Mouse (Mus musculus) gastrocnemius, postnatal 25 days (tissue): ENCODE measurements around the gene Slc2a5. TPM values are rescaled to one million over a fixed set of nuclear protein-coding genes. Genes with fewer than 3 reads are reported as not detected.

Experiments
- DNase-seq: peaks from one replicate; pipeline ENCODE4 v3.0.0; 2022
- total RNA-seq, 2 experiments: library from RNA; stranded (reverse); gene quantifications; 1 replicate in 1 of 2; 2 replicates in 1 of 2; pipeline ENCODE4 v1.2.3; 2021

Gene Slc2a5
- total RNA-seq, 2 experiments from 2014 or later, result 0.54 TPM; not detected in 1

DNA sequence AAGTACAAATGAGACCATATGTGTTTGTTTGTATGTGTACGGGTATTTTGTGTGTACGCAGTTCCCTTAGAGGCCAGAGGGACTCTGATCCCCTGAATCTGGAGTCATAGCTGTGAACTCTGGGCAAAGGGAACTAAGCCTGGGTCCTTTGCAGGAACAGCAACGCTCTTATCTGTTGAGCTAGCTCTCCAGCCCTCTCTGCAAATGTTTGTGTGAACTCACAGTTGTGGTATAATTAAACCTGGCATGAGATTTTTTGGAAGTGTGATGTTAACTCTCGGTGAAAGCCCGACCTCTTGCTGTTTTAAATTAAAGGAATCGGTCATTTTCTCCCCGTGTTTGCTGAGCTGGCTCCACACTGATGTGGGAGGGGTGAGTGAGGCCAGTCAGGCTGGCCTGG, 13.4 kb upstream of the Slc2a5 start:
- no peak for DNase-seq

DNA sequence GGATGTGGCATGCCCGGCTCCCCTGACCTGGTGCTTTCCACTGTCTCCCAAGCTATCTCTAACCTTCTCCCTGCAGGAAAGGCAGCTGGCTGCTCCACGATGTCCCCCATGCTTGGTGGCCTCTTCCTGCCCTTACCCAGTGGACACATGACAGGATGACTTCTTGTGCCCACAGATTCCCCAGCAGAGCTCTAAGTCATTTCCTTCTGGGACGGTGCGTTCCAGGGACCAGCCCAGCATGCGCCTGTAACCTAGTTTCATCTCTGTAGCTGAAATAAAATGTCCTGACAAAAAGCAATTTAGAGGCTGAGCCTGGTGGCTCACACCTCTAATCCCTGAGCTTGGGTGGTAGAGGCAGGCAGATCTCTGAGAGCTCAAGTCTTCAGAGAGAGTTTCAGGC, 12.4 kb upstream of the Slc2a5 start:
- no peak for DNase-seq

GRCm38 (mm10) chr4:150109636-150110035, 9.4 kb upstream of the Slc2a5 start:
- no peak for DNase-seq

- DNase-seq, result no peak
Observed at GRCm38 (mm10) chr4:150110373-150110772, 8.7 kb upstream of the Slc2a5 start.

DNA sequence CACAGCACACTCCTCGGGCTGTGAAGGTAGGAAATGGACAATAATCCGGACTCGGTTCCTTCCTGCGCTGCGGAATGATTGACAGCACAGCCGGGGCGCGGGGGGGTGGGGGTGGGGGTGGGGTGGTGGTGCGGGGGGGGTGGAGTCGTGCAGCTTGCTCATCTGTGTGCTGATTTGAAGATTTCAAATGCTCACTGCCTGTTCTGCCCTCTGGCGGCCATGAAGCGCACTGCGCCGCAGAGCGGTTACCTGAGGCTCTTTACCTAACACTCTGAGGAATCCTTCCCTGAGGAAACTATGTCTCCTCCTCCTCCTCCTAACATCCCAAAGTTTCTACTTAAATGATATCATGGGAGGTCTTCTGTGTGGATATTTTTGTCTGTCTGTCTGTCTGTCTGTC, 6.2 kb upstream of the Slc2a5 start:
- peak; percentile 42 for DNase-seq

DNA sequence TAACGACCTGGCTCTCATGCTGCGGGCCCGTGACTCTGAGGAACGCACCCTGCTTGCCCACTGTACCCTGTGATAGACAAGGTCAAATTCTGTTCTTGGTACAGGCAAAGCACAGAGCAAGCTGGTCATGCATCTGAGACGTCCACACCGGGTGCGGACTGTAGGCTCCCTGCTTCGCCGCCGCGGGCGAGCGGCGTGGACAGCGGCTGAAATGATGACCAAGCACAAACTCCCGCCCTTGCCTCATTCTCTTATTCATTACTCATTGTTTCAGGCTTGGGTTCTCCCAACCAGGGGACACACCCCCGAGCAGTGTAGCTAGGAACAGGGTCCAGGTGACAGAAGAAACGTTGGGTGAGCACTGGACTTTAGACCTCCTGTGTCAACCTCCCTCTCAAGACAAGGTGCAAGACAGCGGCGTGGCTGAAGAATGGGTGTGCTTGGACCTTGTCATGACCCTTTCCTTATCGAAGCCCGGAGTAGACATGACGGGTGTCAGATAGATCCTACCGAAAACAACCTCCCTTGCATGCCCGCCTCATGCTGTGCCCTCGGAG, 4.5 kb upstream of the Slc2a5 start:
- DNase-seq, result no peak

GRCm38 (mm10) chr4:150117311-150117710, 1.8 kb upstream of the Slc2a5 start:
- no peak for DNase-seq

GRCm38 (mm10) chr4:150118163-150118562, 920 bp upstream of the Slc2a5 start:
- no peak for DNase-seq

- DNase-seq, result no peak
Observed at GRCm38 (mm10) chr4:150119640-150120039, 557 bp downstream of the Slc2a5 start.

DNA sequence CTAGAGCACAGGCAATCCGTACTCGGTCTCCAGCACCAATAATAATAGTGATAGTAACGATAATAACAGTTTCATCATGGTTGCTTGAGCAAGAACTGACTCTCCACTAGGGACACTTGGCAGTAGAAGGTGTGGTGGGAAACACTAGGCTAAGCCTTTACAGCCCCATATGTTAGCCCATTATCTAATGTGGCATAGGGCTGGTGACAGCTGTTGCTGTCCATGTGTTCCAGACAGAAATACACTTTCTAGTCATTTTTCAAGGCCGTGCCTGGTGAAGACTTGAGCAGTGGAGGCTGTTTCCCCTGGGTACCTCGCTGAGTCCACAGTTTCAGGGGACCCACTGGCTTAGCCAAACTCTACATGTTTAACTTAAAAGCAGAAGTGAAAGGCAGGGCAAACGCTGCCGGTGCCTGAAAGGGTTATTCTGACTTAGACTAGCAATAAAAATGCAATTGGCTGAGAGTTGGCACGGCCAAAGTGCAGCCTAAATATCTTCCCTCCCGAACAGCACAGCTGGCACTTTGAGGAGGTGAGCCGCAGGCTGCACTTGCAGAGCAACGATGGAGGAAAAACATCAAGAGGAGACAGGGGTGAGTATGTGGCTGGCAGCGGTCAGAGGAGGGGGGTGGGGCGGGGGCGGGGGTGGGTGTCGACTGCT, 1.2 kb downstream of the Slc2a5 start:
- no peak for DNase-seq

DNA sequence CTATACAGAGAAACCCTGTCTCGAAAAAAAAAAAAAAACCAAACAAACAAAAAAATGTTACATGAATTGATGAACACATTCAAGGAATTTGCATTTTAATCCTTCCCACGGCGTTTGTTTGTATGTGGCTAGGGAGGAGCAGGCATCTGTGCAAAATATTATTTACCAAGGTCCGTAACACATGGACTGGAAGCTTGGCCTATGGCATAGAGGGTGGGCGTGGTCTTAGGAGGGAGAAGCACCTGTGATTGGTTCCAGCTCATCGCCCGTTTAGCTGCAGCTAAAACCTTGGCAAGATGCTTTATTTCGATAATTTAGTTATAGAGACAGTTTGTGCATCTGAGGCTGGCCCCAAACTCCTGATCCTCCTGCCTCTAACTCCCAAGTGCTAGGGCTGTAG, 2.3 kb downstream of the Slc2a5 start:
- no peak for DNase-seq

GRCm38 (mm10) chr4:150122476-150122875, 3.4 kb downstream of the Slc2a5 start:
- DNase-seq, result peak; percentile 58

- no peak for DNase-seq
Observed at GRCm38 (mm10) chr4:150126373-150126772, 7.3 kb downstream of the Slc2a5 start.

DNA sequence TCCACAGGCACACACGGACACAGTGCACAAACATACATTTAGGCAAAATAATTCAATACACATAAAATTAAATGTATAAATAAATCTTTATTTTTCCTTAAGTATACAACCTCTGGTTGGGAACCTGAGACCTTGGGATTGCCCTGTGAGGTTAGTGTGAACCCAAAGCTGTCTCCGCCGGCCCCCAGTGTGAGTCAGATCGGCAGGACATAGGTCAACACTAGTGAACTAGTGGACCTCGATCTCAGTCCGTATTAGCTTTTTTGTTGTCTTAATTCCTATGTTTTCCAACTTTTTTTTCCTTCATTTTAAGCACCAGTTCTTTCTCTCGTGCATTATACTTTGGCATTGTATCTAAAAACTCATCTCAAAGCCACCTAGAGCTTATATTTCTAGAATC, 8.8 kb downstream of the Slc2a5 start:
- no peak for DNase-seq

- no peak for DNase-seq
Observed at GRCm38 (mm10) chr4:150128571-150128970, 9.5 kb downstream of the Slc2a5 start.

- DNase-seq, result no peak
Observed at GRCm38 (mm10) chr4:150130661-150131060, 11.6 kb downstream of the Slc2a5 start.

DNA sequence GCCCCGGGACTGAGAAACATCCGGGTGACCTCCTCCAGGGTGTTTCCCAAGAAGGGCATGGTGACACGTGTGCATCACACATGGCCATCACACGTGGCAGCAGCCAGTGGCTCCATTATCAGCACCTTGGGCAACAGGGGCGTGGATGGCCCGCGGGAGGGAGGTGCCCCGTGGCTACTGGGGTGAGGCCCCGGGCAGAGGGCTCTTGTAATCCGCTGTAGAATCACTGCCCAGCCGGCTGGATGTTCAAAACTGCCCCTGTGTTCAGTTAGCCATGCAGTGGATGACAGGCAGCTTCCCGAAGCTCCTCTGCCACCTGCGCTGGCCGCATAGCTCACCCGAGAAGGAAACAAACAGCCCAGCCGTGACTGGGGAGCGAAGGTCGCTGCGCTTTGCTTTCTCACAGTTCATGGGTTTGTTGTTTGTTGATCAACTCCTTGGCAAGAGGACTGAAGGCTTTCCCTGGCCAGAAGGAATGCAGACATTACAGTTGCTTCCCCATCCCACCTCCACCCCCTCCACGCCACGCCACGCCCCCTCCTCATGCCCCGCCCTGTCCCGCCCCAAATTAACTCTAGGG, 13.7 kb downstream of the Slc2a5 start:
- no peak for DNase-seq

DNA sequence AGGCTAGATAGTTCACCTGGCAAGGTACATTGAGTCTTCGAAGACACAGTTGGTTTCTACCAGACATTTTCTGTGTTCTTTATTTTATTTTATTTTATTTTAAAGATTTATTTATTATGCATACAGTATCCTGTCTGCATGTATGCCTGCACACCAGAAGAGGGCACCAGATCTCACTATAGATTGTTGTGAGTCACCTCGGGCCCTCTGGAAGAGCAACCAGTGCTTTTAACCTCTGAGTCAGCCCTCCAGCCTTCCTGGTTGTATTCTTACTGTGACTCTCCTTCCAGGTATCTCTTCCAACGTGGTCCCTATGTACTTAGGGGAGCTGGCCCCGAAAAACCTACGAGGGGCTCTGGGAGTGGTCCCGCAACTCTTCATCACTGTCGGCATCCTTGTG, 16.2 kb downstream of the Slc2a5 start:
- DNase-seq, result no peak

GRCm38 (mm10) chr4:150136693-150137092, 17.6 kb downstream of the Slc2a5 start:
- DNase-seq, result peak; percentile 61

GRCm38 (mm10) chr4:150137368-150138083, 18.4 kb downstream of the Slc2a5 start:
- DNase-seq, result no peak

DNA sequence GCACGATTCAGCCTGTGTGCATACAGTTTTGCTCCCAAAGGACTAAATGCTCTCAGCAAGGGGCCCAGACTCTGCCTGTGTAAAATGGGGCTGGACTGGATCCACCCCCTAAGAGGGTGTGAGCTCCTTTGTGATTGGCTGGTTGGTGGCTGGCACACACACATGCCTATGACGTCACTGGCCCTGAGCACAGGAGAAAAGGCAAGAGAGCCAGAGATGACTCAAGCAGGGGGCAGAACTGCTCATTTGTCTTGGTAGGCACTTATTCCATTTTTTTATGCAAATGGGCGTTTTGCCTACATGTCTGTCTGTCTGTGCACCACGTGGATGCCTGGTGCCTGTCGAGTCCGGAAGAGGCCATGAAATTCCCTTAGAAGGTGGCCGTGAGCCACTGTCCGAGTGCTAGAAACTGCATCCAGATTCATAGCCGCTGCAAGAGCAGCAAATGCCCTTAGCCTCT, 19.0 kb downstream of the Slc2a5 start:
- DNase-seq, result peak; percentile 26

DNA sequence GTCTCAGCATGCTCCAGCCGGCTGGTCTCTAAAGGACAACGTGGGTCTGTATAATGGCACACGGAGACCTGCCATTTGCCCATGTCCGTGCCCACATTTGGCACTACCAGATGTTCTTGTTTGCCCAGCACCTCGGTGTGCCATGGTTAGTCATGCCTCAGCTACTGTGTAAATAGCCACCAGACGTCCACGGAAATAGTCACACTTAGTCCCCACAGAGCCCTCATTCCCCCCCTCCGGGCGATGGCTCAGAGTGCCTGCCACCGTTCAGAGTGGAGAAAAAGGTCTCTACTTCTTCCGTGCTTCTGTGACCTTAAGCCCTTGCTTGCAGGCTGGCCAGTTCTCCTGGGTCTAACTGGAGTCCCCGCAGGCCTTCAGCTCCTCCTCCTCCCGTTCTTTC, 20.0 kb downstream of the Slc2a5 start:
- DNase-seq, result no peak

DNA sequence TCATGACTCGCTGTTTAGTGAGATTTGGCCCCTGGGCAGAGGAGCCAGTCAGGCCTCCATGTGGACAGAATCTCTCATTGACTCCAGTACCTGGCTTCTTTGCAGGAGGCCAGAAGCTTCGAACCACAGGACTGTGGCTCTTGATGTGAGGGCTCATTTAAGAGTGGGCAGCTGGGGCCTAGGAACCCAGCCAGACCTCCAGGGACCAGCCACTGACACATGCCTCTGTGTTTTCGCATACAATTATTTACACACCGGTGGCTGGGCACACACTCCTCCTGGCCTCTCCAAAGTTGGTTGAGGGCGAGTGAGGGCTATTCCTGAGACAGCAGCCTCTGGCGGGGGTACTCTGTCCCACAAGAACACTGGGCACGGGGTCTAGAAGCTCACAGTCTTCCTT, 21.3 kb downstream of the Slc2a5 start:
- no peak for DNase-seq
